Mouse (Mus musculus): ENCODE measurements around the gene Zic3.

Zic3 gene

GRCm38 (mm10) chrX:58041865-58042264 is 19.4 kb downstream of the Zic3 start:
- DNase-seq (ENCODE audit: low spot score in 2 of 2), result no peak

- no peak for DNase-seq (ENCODE audit: low spot score in 2 of 2)
Observed at GRCm38 (mm10) chrX:58042512-58042911, 20.0 kb downstream of the Zic3 start.

All from right cerebral cortex, adult 2 months (tissue).